Mouse (Mus musculus): ENCODE data around the gene Ctnnbip1. TPM values are rescaled to one million over a fixed set of nuclear protein-coding genes. Genes with fewer than 3 reads are reported as not detected.

Gene Ctnnbip1
- 66.6 and 71.4 TPM in 2 replicates for polyA plus RNA-seq (2014; fragmentation: Nextera tagmentation; extraction: Ambion mirVana)

- Histone ChIP-seq H3K27ac (ENCODE audit: low read depth, low read length) (peak within 1 kb of the TSS; percentile 10; the same call in 1 of the 2 replicates), H3K9ac (ENCODE audit: low read depth, low read length) (peak within 1 kb of the TSS; percentile 89), H3K27me3 (ENCODE audit: control insufficient read depth, insufficient read depth, low read length) (no peaks in the 10 kb centered on the region), H3K4me2 (replicated peaks; ENCODE audit: low read depth, low read length) (peak within 1 kb of the TSS; percentile 90), H3K4me3 (ENCODE audit: low read length) (peak within 1 kb of the TSS; percentile 78), H3K9me3 (ENCODE audit: control insufficient read depth, low read length) (no peaks in the 10 kb centered on the region), H3K36me3 (ENCODE audit: control insufficient read depth, insufficient read depth, low read length) (no peaks in the 10 kb centered on the region), H3K4me1 (ENCODE audit: control insufficient read depth, insufficient read depth, low read length) (peaks cover 13% of the 10 kb centered on the region)
- ATAC-seq (ENCODE audit: low FRiP score, low TSS enrichment) = peak; percentile 99
- 1% methylated on average over 45 of the region's 46 CpGs for WGBS
These were observed at the start of gene Ctnnbip1 for GRCm38 (mm10) chr4:149517868-149518340. Ctnnbip1 (plus strand) TSS chr4:149518236.

DNA sequence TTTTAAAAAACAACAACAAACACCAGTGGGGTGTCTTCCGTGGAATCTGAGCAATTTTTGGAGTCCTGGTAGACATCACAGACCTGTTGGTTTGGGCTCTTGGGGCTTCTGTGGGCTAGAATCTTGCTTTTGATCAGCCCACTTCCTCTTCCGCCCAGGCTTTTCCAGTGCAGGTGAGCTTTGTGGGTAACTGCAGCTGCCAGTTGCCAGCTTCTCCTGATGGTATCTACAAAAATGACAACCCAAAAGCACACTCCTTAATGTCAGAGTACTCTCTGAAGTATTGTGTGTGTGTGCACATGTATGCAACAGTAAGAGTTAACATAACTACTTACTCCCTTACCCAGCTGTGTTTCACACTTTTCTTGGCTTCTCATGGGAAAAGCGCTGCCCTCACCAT, 48.5 kb upstream of the Ctnnbip1 start:
- Histone ChIP-seq H3K4me3 (ENCODE audit: low read length) (no peak overlapping the region), H3K4me2 (replicated peaks; ENCODE audit: low read depth, low read length) (no peak overlapping the region), H3K27ac (ENCODE audit: low read depth, low read length) (no peak overlapping the region), H3K36me3 (ENCODE audit: control insufficient read depth, insufficient read depth, low read length) (peaks cover 16% of the 10 kb centered on the region), H3K9ac (ENCODE audit: low read depth, low read length) (no peak overlapping the region), H3K27me3 (ENCODE audit: control insufficient read depth, insufficient read depth, low read length) (no peaks in the 10 kb centered on the region), H3K4me1 (ENCODE audit: control insufficient read depth, insufficient read depth, low read length) (no peaks in the 10 kb centered on the region), H3K9me3 (ENCODE audit: control insufficient read depth, low read length) (no peaks in the 10 kb centered on the region)
- WGBS = 90% methylated on average over 3 of the region's 3 CpGs
- ATAC-seq (ENCODE audit: low FRiP score, low TSS enrichment) = no peak

- H3K9me3 ChIP-seq (ENCODE audit: control insufficient read depth, low read length) = no peaks in the 10 kb centered on the region
- H3K4me3 ChIP-seq (ENCODE audit: low read length) = no peak overlapping the region
- no peak overlapping the region for H3K4me2 ChIP-seq (replicated peaks; ENCODE audit: low read depth, low read length)
- 70% methylated on average over 7 of the region's 7 CpGs for WGBS
- H3K27me3 ChIP-seq (ENCODE audit: control insufficient read depth, insufficient read depth, low read length) = no peaks in the 10 kb centered on the region
- H3K27ac ChIP-seq (ENCODE audit: low read depth, low read length) = no peak overlapping the region
- peaks cover 11% of the 10 kb centered on the region; the same call in 1 of the 2 replicates for H3K36me3 ChIP-seq (ENCODE audit: control insufficient read depth, insufficient read depth, low read length)
- no peak for ATAC-seq (ENCODE audit: low FRiP score, low TSS enrichment)
- no peaks in the 10 kb centered on the region for H3K4me1 ChIP-seq (ENCODE audit: control insufficient read depth, insufficient read depth, low read length)
- no peak overlapping the region for H3K9ac ChIP-seq (ENCODE audit: low read depth, low read length)
These were observed 42.9 kb upstream of the Ctnnbip1 start for GRCm38 (mm10) chr4:149475096-149475495.

DNA sequence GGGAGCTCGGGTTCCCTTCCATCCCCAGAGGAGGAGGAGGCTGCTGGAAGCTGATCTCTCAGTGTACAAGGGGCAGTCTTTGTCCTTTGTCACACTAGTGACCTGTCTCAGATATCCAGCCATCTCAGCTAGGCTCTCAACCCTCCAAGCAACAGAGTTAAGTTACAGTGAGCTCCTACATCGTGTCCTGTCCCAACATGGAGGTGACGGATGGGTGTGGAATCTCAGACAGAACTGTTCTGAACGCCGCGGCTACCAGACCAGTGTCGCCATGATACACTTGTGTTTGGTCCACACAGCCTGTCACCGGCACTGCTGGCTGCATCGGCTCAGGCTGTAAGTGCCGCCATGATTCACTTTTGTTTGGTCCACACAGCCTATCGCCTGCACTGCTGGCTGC, 41.0 kb upstream of the Ctnnbip1 start, which contains the start of gene Tmem274:
Gene Tmem274 (plus strand): TSS at position 301 of the 400 bp plus-strand sequence.
- Histone ChIP-seq H3K4me3 (ENCODE audit: low read length) (no peak within 1 kb of the TSS), H3K27me3 (ENCODE audit: control insufficient read depth, insufficient read depth, low read length) (no peaks in the 10 kb centered on the region), H3K9ac (ENCODE audit: low read depth, low read length) (no peak within 1 kb of the TSS), H3K36me3 (ENCODE audit: control insufficient read depth, insufficient read depth, low read length) (peaks cover 10% of the 10 kb centered on the region; the same call in 1 of the 2 replicates), H3K4me2 (replicated peaks; ENCODE audit: low read depth, low read length) (no peak within 1 kb of the TSS), H3K4me1 (ENCODE audit: control insufficient read depth, insufficient read depth, low read length) (no peaks in the 10 kb centered on the region), H3K9me3 (ENCODE audit: control insufficient read depth, low read length) (no peaks in the 10 kb centered on the region), H3K27ac (ENCODE audit: low read depth, low read length) (no peak within 1 kb of the TSS)
- WGBS = 67% methylated on average over 11 of the region's 11 CpGs
- ATAC-seq (ENCODE audit: low FRiP score, low TSS enrichment) = 0 out of 2 replicates have a peak, but pooled peaks have one; percentile 39

DNA sequence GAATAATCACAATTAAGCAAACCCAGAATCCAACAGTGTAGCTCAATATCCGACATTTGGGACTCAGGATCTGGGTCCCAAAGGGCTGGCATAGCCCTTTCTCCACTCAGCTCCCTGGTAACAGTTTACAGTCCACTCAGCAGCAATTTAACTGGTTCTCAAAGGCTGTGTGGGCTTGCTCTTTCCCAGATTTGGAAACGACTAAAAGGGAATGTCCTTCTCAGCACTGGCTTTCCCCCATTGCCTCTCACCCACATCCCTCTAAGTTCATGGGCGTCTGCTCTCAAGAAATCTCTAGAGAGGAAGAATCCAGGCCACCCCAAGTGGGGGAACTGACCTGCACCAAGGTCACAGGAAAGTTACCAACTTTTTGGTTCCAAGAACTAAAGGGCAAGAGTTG, 33.5 kb upstream of the Ctnnbip1 start:
- ATAC-seq (ENCODE audit: low FRiP score, low TSS enrichment) = peak; percentile 3; the same call in 1 of the 2 replicates
- H3K4me3 ChIP-seq (ENCODE audit: low read length) = peak overlapping the region; percentile 86
- WGBS = 54% methylated on average over 3 of the region's 3 CpGs

GRCm38 (mm10) chr4:149485053-149485824, 32.8 kb upstream of the Ctnnbip1 start, which contains the start of the genes Nmnat1 and Lzic:
Nmnat1 (minus strand) TSS chr4:149485202.
Lzic (plus strand) TSS chr4:149485229.
- Histone ChIP-seq H3K9me3 (ENCODE audit: control insufficient read depth, low read length) (no peaks in the 10 kb centered on the region), H3K4me1 (ENCODE audit: control insufficient read depth, insufficient read depth, low read length) (peaks cover 11% of the 10 kb centered on the region), H3K27ac (ENCODE audit: low read depth, low read length) (peak within 1 kb of the TSS; percentile 52), H3K4me2 (replicated peaks; ENCODE audit: low read depth, low read length) (peak within 1 kb of the TSS; percentile 88), H3K4me3 (ENCODE audit: low read length) (peak within 1 kb of the TSS; percentile 86), H3K9ac (ENCODE audit: low read depth, low read length) (peak within 1 kb of the TSS; percentile 88), H3K36me3 (ENCODE audit: control insufficient read depth, insufficient read depth, low read length) (peaks cover 36% of the 10 kb centered on the region), H3K27me3 (ENCODE audit: control insufficient read depth, insufficient read depth, low read length) (no peaks in the 10 kb centered on the region)
- WGBS = under 1% methylated on average over 60 of the region's 60 CpGs
- ATAC-seq (ENCODE audit: low FRiP score, low TSS enrichment) = peak; percentile 98

More for the DNA sequence above, 33.5 kb upstream of the Ctnnbip1 start:
- H3K27me3 ChIP-seq (ENCODE audit: control insufficient read depth, insufficient read depth, low read length) = no peaks in the 10 kb centered on the region
- H3K36me3 ChIP-seq (ENCODE audit: control insufficient read depth, insufficient read depth, low read length) = peaks cover 30% of the 10 kb centered on the region
- peak overlapping the region; percentile 88 for H3K4me2 ChIP-seq (replicated peaks; ENCODE audit: low read depth, low read length)
- peaks cover 11% of the 10 kb centered on the region for H3K4me1 ChIP-seq (ENCODE audit: control insufficient read depth, insufficient read depth, low read length)
- H3K27ac ChIP-seq (ENCODE audit: low read depth, low read length) = peak overlapping the region; percentile 52
- H3K9me3 ChIP-seq (ENCODE audit: control insufficient read depth, low read length) = no peaks in the 10 kb centered on the region
- H3K9ac ChIP-seq (ENCODE audit: low read depth, low read length) = peak overlapping the region; percentile 88

DNA sequence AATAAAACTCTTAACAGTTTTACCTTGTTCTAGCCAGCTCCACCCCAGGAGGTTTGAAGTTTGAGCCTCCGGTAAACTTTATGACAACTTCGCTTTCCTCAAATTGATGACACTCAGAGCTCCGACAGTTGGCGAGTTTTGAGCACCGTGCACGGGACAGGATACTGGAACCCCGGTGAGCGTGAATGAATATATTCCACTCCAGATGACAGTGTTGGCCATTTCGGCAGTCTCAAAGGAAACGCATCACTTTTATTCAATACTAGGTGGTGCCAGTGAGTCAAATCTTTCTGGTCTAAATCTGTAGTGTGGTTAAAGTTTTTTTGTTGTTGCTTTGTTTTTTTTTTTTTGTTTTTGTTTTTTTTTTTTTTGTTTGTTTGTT, 32.2 kb upstream of the Ctnnbip1 start:
- ATAC-seq (ENCODE audit: low FRiP score, low TSS enrichment) = peak; percentile 18; the same call in 1 of the 2 replicates
- Histone ChIP-seq H3K4me3 (ENCODE audit: low read length) (peak overlapping the region; percentile 86), H3K4me1 (ENCODE audit: control insufficient read depth, insufficient read depth, low read length) (peaks cover 11% of the 10 kb centered on the region), H3K4me2 (replicated peaks; ENCODE audit: low read depth, low read length) (peak overlapping the region; percentile 88), H3K9me3 (ENCODE audit: control insufficient read depth, low read length) (no peaks in the 10 kb centered on the region), H3K27me3 (ENCODE audit: control insufficient read depth, insufficient read depth, low read length) (no peaks in the 10 kb centered on the region), H3K27ac (ENCODE audit: low read depth, low read length) (peak overlapping the region; percentile 52), H3K36me3 (ENCODE audit: control insufficient read depth, insufficient read depth, low read length) (peaks cover 36% of the 10 kb centered on the region), H3K9ac (ENCODE audit: low read depth, low read length) (peak overlapping the region; percentile 88)
- WGBS = 2% methylated on average over 10 of the region's 10 CpGs

DNA sequence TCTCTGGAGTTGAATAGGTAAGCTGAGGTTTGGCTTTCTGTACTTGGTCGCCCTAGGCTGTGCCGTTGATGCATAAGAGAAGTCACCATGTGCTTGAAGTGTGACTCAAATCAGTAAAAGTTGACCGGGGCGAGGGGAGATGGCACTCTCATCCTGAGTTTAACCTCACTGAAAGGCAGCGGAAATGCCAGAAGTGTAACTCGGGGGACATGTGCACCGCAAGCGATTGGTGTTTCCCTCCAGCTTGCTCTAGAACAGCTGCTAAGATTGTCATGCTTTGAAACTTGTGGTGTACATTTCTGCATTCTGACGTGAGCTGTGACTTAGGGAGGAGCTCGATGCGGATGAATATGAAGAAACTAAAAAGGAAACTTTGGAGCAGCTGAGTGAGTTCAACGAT, 30.3 kb upstream of the Ctnnbip1 start:
- 92% methylated on average over 12 of the region's 12 CpGs for WGBS
- H3K27ac ChIP-seq (ENCODE audit: low read depth, low read length) = no peak overlapping the region
- H3K27me3 ChIP-seq (ENCODE audit: control insufficient read depth, insufficient read depth, low read length) = no peaks in the 10 kb centered on the region
- no peak overlapping the region for H3K4me2 ChIP-seq (replicated peaks; ENCODE audit: low read depth, low read length)
- H3K4me3 ChIP-seq (ENCODE audit: low read length) = no peak overlapping the region
- ATAC-seq (ENCODE audit: low FRiP score, low TSS enrichment) = no peak
- H3K36me3 ChIP-seq (ENCODE audit: control insufficient read depth, insufficient read depth, low read length) = peaks cover 47% of the 10 kb centered on the region
- H3K4me1 ChIP-seq (ENCODE audit: control insufficient read depth, insufficient read depth, low read length) = peaks cover 11% of the 10 kb centered on the region
- no peak overlapping the region for H3K9ac ChIP-seq (ENCODE audit: low read depth, low read length)
- H3K9me3 ChIP-seq (ENCODE audit: control insufficient read depth, low read length) = no peaks in the 10 kb centered on the region
